Mouse (Mus musculus): Measurements from ENCODE around the gene Stxbp5. TPM values are rescaled to one million over a fixed set of nuclear protein-coding genes. Genes with fewer than 3 reads are reported as not detected.

Stxbp5 gene
- polyA plus RNA-seq, 1 experiment from 2014 or later, result 5.5 TPM

DNA sequence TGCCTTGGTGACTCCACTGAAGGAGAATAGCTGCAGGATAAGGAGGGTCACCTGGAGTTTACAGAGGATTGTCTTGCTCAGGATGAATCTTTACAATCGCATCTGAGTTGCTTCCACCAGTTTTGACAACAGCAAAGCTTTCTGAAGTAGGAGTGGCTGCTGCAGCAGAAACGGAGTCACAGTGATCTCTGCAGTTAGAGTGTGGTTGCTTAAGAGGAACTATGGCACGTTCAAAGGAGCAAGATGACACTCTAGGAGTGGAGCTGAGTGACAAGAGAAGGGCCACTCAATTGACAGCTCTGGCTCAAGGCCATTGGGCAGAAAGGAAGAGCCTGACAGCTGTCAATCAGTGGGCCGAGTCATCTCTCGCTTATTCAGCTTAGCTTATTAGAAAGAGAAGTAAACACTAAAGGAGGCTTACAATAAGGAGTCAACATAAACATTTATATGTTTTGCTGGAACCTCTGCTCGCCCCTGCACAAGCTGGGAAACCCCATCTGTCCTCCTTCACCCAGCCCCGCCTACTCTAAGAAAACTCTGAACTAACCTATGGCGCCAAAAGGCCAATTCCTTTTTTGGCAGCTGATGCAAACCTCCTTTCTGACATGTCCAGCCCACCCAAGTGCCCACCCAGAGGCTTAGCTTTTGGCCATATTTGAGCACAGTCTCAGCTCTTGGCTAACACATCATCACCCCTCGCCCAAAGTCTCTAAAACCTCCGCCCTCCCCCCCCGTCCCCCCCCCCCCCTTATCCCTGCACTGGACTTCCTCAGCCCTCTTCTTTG lies 178.2 kb downstream of the Stxbp5 start:
- H3K4me2 ChIP-seq, result no peak overlapping the region
- no peaks in the 10 kb centered on the region for H3K36me3 ChIP-seq
- 77% methylated on average over 11 of the region's 11 CpGs for WGBS
- H3K27me3 ChIP-seq, result no peaks in the 10 kb centered on the region
- no peak overlapping the region for H3K4me3 ChIP-seq
- no peak overlapping the region for H3K27ac ChIP-seq
- H3K9me3 ChIP-seq, result no peaks in the 10 kb centered on the region
- no peaks in the 10 kb centered on the region for H3K4me1 ChIP-seq
- H3K9ac ChIP-seq, result no peak overlapping the region
- ATAC-seq (ENCODE audit: insufficient number of reproducible peaks, low FRiP score, low TSS enrichment, low read depth), result no peak

DNA sequence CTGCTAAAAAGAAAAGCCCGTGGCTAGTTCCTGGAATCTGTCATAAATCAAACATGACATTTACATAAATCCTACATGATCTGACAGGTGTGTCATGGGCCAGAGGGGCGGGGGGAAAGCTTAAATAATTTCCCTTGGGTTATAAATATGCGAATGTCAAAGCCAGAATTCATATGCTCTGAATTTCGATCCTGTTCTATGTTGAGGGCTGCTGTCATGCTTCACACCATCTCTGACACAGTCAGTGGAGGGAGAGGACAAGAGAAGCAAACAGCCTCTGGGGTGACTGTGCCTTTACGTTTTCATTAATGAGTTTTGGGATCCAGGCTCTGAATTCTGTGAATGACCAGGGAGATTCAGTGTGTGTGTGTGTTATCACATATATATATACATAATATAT lies 180.9 kb downstream of the Stxbp5 start:
- no peaks in the 10 kb centered on the region for H3K9me3 ChIP-seq
- no peak overlapping the region for H3K4me3 ChIP-seq
- H3K36me3 ChIP-seq, result no peaks in the 10 kb centered on the region
- H3K4me1 ChIP-seq, result no peaks in the 10 kb centered on the region
- H3K27me3 ChIP-seq, result no peaks in the 10 kb centered on the region
- no peak overlapping the region for H3K4me2 ChIP-seq
- H3K9ac ChIP-seq, result no peak overlapping the region
- WGBS, result 55% methylated on average over 5 of the region's 5 CpGs
- ATAC-seq (ENCODE audit: insufficient number of reproducible peaks, low FRiP score, low TSS enrichment, low read depth), result no peak
- H3K27ac ChIP-seq, result no peak overlapping the region

DNA sequence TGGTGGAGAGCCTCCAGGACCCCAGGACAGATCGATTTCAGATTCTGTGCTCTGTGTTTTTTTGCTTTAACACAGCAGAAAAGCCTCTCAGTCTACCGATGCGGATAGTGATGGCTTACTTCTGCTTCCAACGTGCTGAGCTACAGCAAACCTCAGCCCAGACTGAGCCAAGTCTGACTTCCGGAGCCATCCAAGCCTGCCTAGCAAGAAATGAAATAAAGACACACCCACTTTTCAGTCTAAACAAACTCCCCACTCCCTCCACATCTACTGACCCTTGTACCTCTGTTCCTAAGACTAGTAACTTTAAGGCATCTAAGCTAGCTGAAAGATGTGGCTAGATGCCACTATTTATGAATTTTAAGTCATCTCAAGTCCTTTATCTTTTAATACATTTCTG lies 182.8 kb downstream of the Stxbp5 start:
- no peak overlapping the region for H3K9ac ChIP-seq
- WGBS, result 59% methylated on average over 5 of the region's 5 CpGs
- no peak overlapping the region for H3K4me2 ChIP-seq
- ATAC-seq (ENCODE audit: insufficient number of reproducible peaks, low FRiP score, low TSS enrichment, low read depth), result no peak
- no peak overlapping the region for H3K27ac ChIP-seq
- no peak overlapping the region for H3K4me3 ChIP-seq
- no peaks in the 10 kb centered on the region for H3K27me3 ChIP-seq
- no peaks in the 10 kb centered on the region for H3K9me3 ChIP-seq
- H3K4me1 ChIP-seq, result no peaks in the 10 kb centered on the region
- no peaks in the 10 kb centered on the region for H3K36me3 ChIP-seq

Other genes starting within 250 kb of the Stxbp5 start
- 8.9 and 9.1 TPM in 2 replicates for gene Samd5, start 225.9 kb downstream of the Stxbp5 start, polyA plus RNA-seq (2015; fragmentation: Nextera tagmentation; extraction: Ambion mirVana)

Measured in limb, embryonic 15.5 days (tissue).